Mouse (Mus musculus) embryonic facial prominence, embryonic 13.5 days (tissue): Measurements from ENCODE around the gene Kbtbd2. TPM values are rescaled to one million over a fixed set of nuclear protein-coding genes. Genes with fewer than 3 reads are reported as not detected.

Experiments used
- ATAC-seq: fragments of 200-750 bp; cut with Nextera tagmentation; 2 replicates; pipeline ENCODE4 v1.8.0; 2017; ENCODE audit warnings: low read depth; ENCODE audit not compliant: insufficient number of reproducible peaks, insufficient read depth, low FRiP score, low TSS enrichment
- H3K27ac ChIP-seq: fragments of 300-500 bp; sonication (generic); 2 replicates; pipeline ENCODE4 v1.5.1; 2015; ENCODE audit warnings: moderate library complexity, mild to moderate bottlenecking, inconsistent platforms
- H3K27me3 ChIP-seq: fragments of 300-500 bp; sonication (generic); 2 replicates; pipeline ENCODE4 v1.6.1; 2015; ENCODE audit warnings: mild to moderate bottlenecking, inconsistent platforms
- H3K36me3 ChIP-seq: fragments of 300-500 bp; sonication (generic); 2 replicates; pipeline ENCODE4 v1.6.1; 2015; ENCODE audit warnings: mild to moderate bottlenecking, inconsistent platforms
- H3K4me1 ChIP-seq: fragments of 300-500 bp; sonication (generic); 2 replicates; pipeline ENCODE4 v1.6.1; 2015; ENCODE audit warnings: inconsistent platforms
- H3K4me2 ChIP-seq: fragments of 300-500 bp; sonication (generic); 2 replicates; pipeline ENCODE4 v1.6.1; 2015; ENCODE audit warnings: moderate library complexity, mild to moderate bottlenecking, inconsistent platforms
- H3K4me3 ChIP-seq: fragments of 300-500 bp; sonication (generic); 2 replicates; pipeline ENCODE4 v1.5.1; 2015; ENCODE audit warnings: mild to moderate bottlenecking, inconsistent platforms
- H3K9ac ChIP-seq: fragments of 300-500 bp; sonication (generic); 2 replicates; pipeline ENCODE4 v1.6.1; 2015; ENCODE audit warnings: mild to moderate bottlenecking, inconsistent platforms
- H3K9me3 ChIP-seq: fragments of 300-500 bp; sonication (generic); 2 replicates; pipeline ENCODE4 v1.6.1; 2016; ENCODE audit warnings: inconsistent platforms
- WGBS: fragments of 180-500 bp; shearing (Covaris S2); methylation state at CpG from one replicate; pipeline ENCODE4 v1.1.7; 2015; ENCODE audit warnings: mixed read lengths; 5-methylcytosine and 5-hydroxymethylcytosine counted together
- polyA plus RNA-seq: library from polyadenylated mRNA; unstranded; fragments of >200 nt; fragmentation: Nextera tagmentation; extraction: Ambion mirVana; gene quantifications from 2 replicates; pipeline ENCODE4 v1.2.1, GENCODE M21; 2015

Kbtbd2 gene
- polyA plus RNA-seq, 1 experiment from 2014 or later: 33.7 TPM

GRCm38 (mm10) chr6:56785068-56785467, 12.5 kb downstream of the Kbtbd2 start:
- 86% methylated on average over 5 of the region's 5 CpGs for WGBS
- Histone ChIP-seq H3K4me1 (peaks cover 4% of the 10 kb centered on the region), H3K36me3 (peaks cover 50% of the 10 kb centered on the region), H3K9me3 (no peaks in the 10 kb centered on the region), H3K9ac (no peak overlapping the region), H3K4me3 (no peak overlapping the region), H3K27ac (no peak overlapping the region), H3K27me3 (no peaks in the 10 kb centered on the region), H3K4me2 (no peak overlapping the region)
- no peak for ATAC-seq

GRCm38 (mm10) chr6:56783561-56784272, 13.9 kb downstream of the Kbtbd2 start:
- peaks cover 4% of the 10 kb centered on the region for H3K4me1 ChIP-seq
- H3K27ac ChIP-seq: no peak overlapping the region
- ATAC-seq: no peak
- peaks cover 56% of the 10 kb centered on the region for H3K36me3 ChIP-seq
- no peaks in the 10 kb centered on the region for H3K27me3 ChIP-seq
- H3K4me2 ChIP-seq: no peak overlapping the region
- no peak overlapping the region for H3K9ac ChIP-seq
- no peak overlapping the region for H3K4me3 ChIP-seq
- 93% methylated on average over 4 of the region's 4 CpGs for WGBS
- H3K9me3 ChIP-seq: no peaks in the 10 kb centered on the region

- ATAC-seq: no peak
- Histone ChIP-seq H3K4me3 (no peak overlapping the region), H3K9me3 (no peaks in the 10 kb centered on the region), H3K36me3 (peaks cover 63% of the 10 kb centered on the region), H3K4me1 (no peaks in the 10 kb centered on the region), H3K4me2 (no peak overlapping the region), H3K27ac (no peak overlapping the region), H3K9ac (no peak overlapping the region), H3K27me3 (no peaks in the 10 kb centered on the region)
- 93% methylated on average over 5 of the region's 5 CpGs for WGBS
Measured at GRCm38 (mm10) chr6:56779636-56780035, 18.0 kb downstream of the Kbtbd2 start.

DNA sequence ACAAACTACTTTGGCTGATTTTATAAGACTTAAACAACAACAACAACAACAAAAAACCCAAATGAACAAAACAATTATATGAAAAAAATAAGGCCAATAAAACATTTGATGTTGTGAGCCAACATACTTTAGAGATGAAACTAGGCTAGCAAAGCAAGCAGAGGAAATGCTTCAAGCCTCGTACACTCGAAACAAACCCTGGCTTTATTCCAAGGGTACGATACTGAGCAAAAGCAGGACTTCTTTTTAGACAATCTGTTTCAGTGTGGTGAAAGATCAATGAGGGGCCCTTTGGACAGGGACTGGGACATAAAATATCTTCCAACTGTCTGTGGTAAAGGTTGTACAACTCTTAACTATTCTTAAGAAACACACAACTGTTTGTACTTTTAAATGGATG, 21.8 kb downstream of the Kbtbd2 start:
- 74% methylated on average over 3 of the region's 3 CpGs for WGBS
- H3K4me2 ChIP-seq: no peak overlapping the region
- ATAC-seq: no peak
- no peak overlapping the region for H3K4me3 ChIP-seq
- H3K27me3 ChIP-seq: no peaks in the 10 kb centered on the region
- no peak overlapping the region for H3K9ac ChIP-seq
- H3K36me3 ChIP-seq: peaks cover 54% of the 10 kb centered on the region
- no peaks in the 10 kb centered on the region; the same call in 1 of the 2 replicates for H3K9me3 ChIP-seq
- H3K27ac ChIP-seq: no peak overlapping the region
- no peaks in the 10 kb centered on the region for H3K4me1 ChIP-seq

GRCm38 (mm10) chr6:56765696-56766095, 31.9 kb downstream of the Kbtbd2 start:
- H3K4me2 ChIP-seq: no peak overlapping the region
- no peak for ATAC-seq
- WGBS: 85% methylated on average over 4 of the region's 4 CpGs

GRCm38 (mm10) chr6:56765265-56765664, 32.3 kb downstream of the Kbtbd2 start:
- H3K9me3 ChIP-seq: no peaks in the 10 kb centered on the region
- ATAC-seq: no peak
- H3K27me3 ChIP-seq: no peaks in the 10 kb centered on the region
- H3K27ac ChIP-seq: no peak overlapping the region
- no peaks in the 10 kb centered on the region for H3K4me1 ChIP-seq
- WGBS: 63% methylated on average over 3 of the region's 3 CpGs
- H3K4me3 ChIP-seq: no peak overlapping the region
- H3K4me2 ChIP-seq: no peak overlapping the region
- no peak overlapping the region for H3K9ac ChIP-seq
- H3K36me3 ChIP-seq: peaks cover 19% of the 10 kb centered on the region

More at GRCm38 (mm10) chr6:56765696-56766095, 31.9 kb downstream of the Kbtbd2 start:
- Histone ChIP-seq H3K27ac (no peak overlapping the region), H3K9ac (no peak overlapping the region), H3K27me3 (no peaks in the 10 kb centered on the region), H3K36me3 (peaks cover 19% of the 10 kb centered on the region), H3K4me3 (no peak overlapping the region), H3K9me3 (no peaks in the 10 kb centered on the region), H3K4me1 (no peaks in the 10 kb centered on the region)

DNA sequence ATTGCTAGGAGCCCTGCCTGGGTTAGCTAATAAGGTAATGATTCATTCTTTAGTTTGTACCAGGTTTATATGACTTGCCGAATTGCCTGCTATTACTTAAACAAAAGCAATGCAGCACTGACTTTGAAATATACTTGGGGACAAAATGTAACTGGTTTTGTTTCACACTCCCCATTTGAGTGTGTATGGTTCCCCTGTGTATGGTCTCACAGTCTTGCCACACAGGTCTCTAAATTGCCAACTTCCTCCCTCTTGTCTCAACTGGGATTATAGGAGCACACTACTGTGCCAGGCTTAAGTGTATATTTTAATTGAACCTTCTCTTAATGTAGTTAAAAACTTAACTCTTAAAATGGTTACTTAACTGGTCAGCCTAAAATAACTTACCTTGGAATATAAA, 38.3 kb downstream of the Kbtbd2 start:
- no peaks in the 10 kb centered on the region for H3K4me1 ChIP-seq

DNA sequence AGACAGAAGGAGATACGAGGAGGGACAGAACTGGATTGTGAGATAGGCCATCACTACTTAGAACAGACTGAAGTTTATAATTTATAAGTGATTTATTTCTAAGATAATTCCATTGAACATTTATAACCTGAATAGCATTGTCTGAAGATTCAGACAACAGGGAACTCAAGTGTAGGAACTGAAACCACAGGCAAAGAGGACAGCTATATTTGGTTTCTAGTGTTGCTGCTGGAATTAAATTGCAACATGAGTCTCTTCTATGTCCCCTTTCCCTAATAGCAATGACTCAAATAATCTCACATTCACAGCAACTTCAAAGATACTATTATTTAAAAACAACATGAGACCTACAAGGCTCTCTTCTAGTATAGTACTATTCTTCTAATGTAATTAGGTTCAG, 41.5 kb downstream of the Kbtbd2 start:
- Histone ChIP-seq H3K4me1 (no peaks in the 10 kb centered on the region), H3K9ac (no peak overlapping the region), H3K4me3 (no peak overlapping the region), H3K9me3 (no peaks in the 10 kb centered on the region), H3K4me2 (no peak overlapping the region), H3K36me3 (peaks cover 58% of the 10 kb centered on the region), H3K27me3 (no peaks in the 10 kb centered on the region), H3K27ac (no peak overlapping the region)
- WGBS: 85% methylated on average over 1 of the region's 1 CpGs
- no peak for ATAC-seq

More for the DNA sequence above, 38.3 kb downstream of the Kbtbd2 start:
- Histone ChIP-seq H3K9me3 (no peaks in the 10 kb centered on the region), H3K27me3 (no peaks in the 10 kb centered on the region), H3K4me3 (no peak overlapping the region), H3K36me3 (peaks cover 66% of the 10 kb centered on the region), H3K4me2 (no peak overlapping the region), H3K27ac (no peak overlapping the region), H3K9ac (no peak overlapping the region)
- WGBS: 91% methylated on average over 1 of the region's 1 CpGs
- no peak for ATAC-seq

DNA sequence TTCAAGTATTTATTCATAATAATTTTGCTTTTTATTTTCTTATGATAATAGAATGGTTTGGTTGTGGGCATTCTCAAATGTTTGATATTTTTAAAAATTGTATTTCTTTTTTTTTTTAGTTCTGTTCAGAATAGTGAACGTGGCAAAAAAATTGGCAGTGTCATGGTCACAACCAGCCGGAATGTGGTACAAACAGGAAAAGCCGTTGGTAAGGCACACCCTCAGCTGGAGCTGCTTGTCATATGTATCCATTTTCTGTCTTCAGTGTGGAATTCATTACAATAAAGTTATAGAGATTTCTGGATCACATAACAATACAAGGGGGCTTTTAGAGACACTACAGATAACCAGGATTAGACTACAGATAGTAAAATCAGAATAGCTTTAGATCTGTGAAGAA, 43.9 kb downstream of the Kbtbd2 start:
- peaks cover 49% of the 10 kb centered on the region for H3K36me3 ChIP-seq

DNA sequence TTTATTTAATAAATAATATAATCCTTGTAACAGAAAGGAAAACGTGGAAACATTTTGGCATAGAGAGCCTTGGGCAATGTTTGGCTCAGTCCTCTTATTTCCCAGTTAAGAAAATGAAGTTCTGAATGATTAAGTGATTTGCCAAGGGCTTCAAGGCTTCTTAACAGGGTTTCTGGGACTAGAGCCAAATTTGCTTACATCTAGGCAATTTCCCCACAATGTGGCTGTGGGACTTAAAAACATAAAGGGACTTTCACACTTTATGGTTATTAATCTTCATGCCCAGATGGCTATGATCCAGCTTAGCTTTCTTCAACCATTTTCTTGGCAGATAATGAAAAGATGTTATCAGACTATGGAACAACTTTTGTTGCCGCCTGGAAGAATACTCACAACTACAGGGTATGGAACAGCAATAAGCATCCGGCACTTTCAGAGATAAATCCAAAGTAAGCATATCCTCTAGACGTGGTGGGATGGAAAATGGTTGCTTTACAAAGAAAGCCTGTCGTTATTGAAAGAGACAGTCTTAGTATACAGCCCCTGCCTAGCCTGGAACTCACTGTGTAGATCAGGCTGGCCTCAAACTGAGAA, 51.6 kb downstream of the Kbtbd2 start:
- Histone ChIP-seq H3K4me1 (no peaks in the 10 kb centered on the region), H3K36me3 (peaks cover 32% of the 10 kb centered on the region), H3K27ac (no peak overlapping the region), H3K4me2 (no peak overlapping the region), H3K9ac (no peak overlapping the region), H3K9me3 (no peaks in the 10 kb centered on the region), H3K27me3 (no peaks in the 10 kb centered on the region), H3K4me3 (no peak overlapping the region)
- 73% methylated on average over 5 of the region's 5 CpGs for WGBS
- ATAC-seq: no peak

More for the DNA sequence above, 43.9 kb downstream of the Kbtbd2 start:
- no peaks in the 10 kb centered on the region for H3K27me3 ChIP-seq
- H3K9ac ChIP-seq: no peak overlapping the region
- WGBS: 88% methylated on average over 3 of the region's 3 CpGs
- H3K27ac ChIP-seq: no peak overlapping the region
- no peaks in the 10 kb centered on the region for H3K9me3 ChIP-seq
- no peak overlapping the region for H3K4me3 ChIP-seq
- no peak for ATAC-seq
- H3K4me2 ChIP-seq: no peak overlapping the region
- no peaks in the 10 kb centered on the region for H3K4me1 ChIP-seq

DNA sequence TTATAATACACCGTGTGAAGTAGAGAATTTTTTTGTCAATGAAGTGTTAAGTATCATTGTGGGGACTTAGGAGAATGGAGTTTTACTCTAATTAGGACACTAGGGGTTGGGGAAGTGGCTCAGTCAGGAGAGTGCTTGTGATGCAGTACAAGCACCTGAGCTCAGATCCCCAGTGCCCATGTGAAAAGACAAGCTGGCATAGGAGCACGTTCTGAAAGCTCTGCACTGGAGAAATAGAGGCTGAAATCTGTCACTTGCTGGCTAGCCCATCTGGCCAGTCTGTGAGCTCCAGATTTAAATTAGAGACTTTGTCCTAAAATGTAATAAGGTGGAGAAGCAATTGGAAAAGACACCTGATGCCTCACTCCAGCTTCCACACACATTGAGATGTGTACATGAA, 65.1 kb downstream of the Kbtbd2 start:
- WGBS: 86% methylated on average over 2 of the region's 2 CpGs
- no peak overlapping the region for H3K27ac ChIP-seq
- H3K4me3 ChIP-seq: no peak overlapping the region
- H3K9me3 ChIP-seq: no peaks in the 10 kb centered on the region
- no peak overlapping the region for H3K4me2 ChIP-seq
- no peaks in the 10 kb centered on the region for H3K4me1 ChIP-seq
- no peaks in the 10 kb centered on the region for H3K27me3 ChIP-seq
- no peak overlapping the region for H3K9ac ChIP-seq
- ATAC-seq: no peak
- peaks cover 56% of the 10 kb centered on the region for H3K36me3 ChIP-seq
